Mouse (Mus musculus): Measurements from ENCODE around the gene Teddm2.
A peak's percentile ranks its signal among the peaks of the same experiment; 100 is the strongest.

The Teddm2 gene

GRCm38 (mm10) chr1:153899731-153900380 lies at the start of gene Teddm2, which contains the start of gene Glul:
Gene Teddm2, minus strand, starts transcription at chr1:153900228.
Gene Glul, plus strand, starts transcription at chr1:153899944.
- DNase-seq (ENCODE audit: inconsistent ontology term), result peak; percentile 98

GRCm38 (mm10) chr1:153947837-153948236 lies 47.8 kb upstream of the Teddm2 start:
- DNase-seq (ENCODE audit: inconsistent ontology term), result no peak

- no peak for DNase-seq (ENCODE audit: inconsistent ontology term)
Measured at GRCm38 (mm10) chr1:153946971-153947370, 46.9 kb upstream of the Teddm2 start.

- no peak for DNase-seq (ENCODE audit: inconsistent ontology term)
Measured at GRCm38 (mm10) chr1:153945181-153945580, 45.2 kb upstream of the Teddm2 start.

- no peak for DNase-seq (ENCODE audit: inconsistent ontology term)
Measured at GRCm38 (mm10) chr1:153940986-153941385, 41.0 kb upstream of the Teddm2 start.

- DNase-seq (ENCODE audit: inconsistent ontology term), result no peak
Measured at GRCm38 (mm10) chr1:153937025-153937424, 37.0 kb upstream of the Teddm2 start.

GRCm38 (mm10) chr1:153935844-153936380 lies 35.9 kb upstream of the Teddm2 start:
- DNase-seq (ENCODE audit: inconsistent ontology term), result peak; percentile 65

GRCm38 (mm10) chr1:153933772-153934171 lies 33.7 kb upstream of the Teddm2 start:
- no peak for DNase-seq (ENCODE audit: inconsistent ontology term)

- no peak for DNase-seq (ENCODE audit: inconsistent ontology term)
Measured at GRCm38 (mm10) chr1:153930431-153930830, 30.4 kb upstream of the Teddm2 start.

- DNase-seq (ENCODE audit: inconsistent ontology term), result no peak
Measured at GRCm38 (mm10) chr1:153924395-153925385, 24.7 kb upstream of the Teddm2 start.

- no peak for DNase-seq (ENCODE audit: inconsistent ontology term)
Measured at GRCm38 (mm10) chr1:153922571-153923021, 22.6 kb upstream of the Teddm2 start.

- DNase-seq (ENCODE audit: inconsistent ontology term), result no peak
Measured at GRCm38 (mm10) chr1:153921642-153922041, 21.6 kb upstream of the Teddm2 start.

- no peak for DNase-seq (ENCODE audit: inconsistent ontology term)
Measured at GRCm38 (mm10) chr1:153918521-153919206, 18.6 kb upstream of the Teddm2 start.

- DNase-seq (ENCODE audit: inconsistent ontology term), result no peak
Measured at GRCm38 (mm10) chr1:153913869-153914268, 13.8 kb upstream of the Teddm2 start.

- DNase-seq (ENCODE audit: inconsistent ontology term), result no peak
Measured at GRCm38 (mm10) chr1:153911276-153911795, 11.3 kb upstream of the Teddm2 start.

- no peak for DNase-seq (ENCODE audit: inconsistent ontology term)
Measured at GRCm38 (mm10) chr1:153910423-153910822, 10.4 kb upstream of the Teddm2 start.

- DNase-seq (ENCODE audit: inconsistent ontology term), result no peak
Measured at GRCm38 (mm10) chr1:153909963-153910291, 9.9 kb upstream of the Teddm2 start.

GRCm38 (mm10) chr1:153909213-153909962 lies 9.4 kb upstream of the Teddm2 start:
- DNase-seq (ENCODE audit: inconsistent ontology term), result no peak

- DNase-seq (ENCODE audit: inconsistent ontology term), result no peak
Measured at GRCm38 (mm10) chr1:153908741-153909140, 8.7 kb upstream of the Teddm2 start.

- DNase-seq (ENCODE audit: inconsistent ontology term), result no peak
Measured at GRCm38 (mm10) chr1:153908208-153908607, 8.2 kb upstream of the Teddm2 start.

- peak; percentile 66 for DNase-seq (ENCODE audit: inconsistent ontology term)
Measured at GRCm38 (mm10) chr1:153905884-153906283, 5.9 kb upstream of the Teddm2 start.
